Mouse (Mus musculus): ENCODE measurements at regions not wholly inside any gene's neighbourhood (a gene's known extent, or its start where the extent isn't known, plus 50 kb on each side); places are given as distances from the start of the nearest gene placed in this dataset.

DNA sequence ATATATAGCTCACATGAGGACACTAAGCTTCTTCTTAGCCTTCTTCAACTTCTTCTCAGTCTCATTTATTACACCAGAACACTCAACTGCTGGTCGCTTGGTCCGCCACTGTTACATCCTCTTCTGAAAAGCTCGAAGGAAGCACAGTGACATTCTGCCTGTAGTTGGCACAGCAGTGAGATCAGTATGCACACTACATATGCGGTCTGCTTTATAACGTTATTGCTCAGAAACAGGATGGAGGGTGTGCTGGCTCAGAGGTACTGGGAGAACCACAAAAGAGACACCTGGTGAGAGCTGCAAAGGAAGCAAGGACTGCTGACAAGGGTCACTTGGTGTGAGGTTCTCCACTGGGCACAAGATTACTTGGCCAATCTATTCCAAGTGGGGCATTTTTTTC is 179.5 kb downstream of the Ets1 start:
- peak; percentile 94 for ATAC-seq

DNA sequence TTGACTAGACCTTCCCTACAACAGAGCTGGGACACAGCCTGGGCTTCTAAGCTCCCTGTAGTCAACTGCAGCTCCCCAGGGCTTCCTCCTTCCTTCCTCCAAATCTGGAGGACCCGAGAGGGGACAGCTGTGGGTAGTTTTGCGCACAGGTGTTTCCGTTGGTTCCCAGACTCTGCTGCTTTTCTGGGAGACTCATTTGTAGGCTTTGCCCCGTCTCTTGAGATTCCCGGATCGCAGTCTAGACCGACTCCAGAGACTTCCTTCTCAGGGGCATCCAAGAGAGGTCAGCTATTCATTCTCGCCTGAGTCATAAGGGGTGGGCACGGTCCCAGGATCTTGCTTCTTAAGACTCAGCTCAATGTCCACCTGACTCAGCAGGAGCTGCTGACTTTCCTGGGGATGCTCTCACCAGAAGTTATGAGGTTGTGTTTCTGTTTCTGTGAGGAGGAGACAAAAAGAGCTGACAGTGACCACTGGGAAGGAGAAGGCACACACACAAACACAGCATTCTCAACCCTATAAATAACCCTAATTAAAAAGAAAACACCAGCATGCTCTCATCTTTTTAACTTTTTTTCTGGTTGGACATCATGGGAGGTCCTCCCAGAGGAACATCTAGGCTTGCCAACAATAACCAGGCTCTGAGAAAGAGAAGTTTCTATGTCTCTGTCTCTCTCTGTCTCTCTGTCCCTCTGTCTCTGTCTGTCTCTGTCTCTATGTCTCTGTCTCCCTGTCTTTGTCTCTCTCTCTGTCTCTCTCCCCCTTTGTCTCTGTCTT is 180.8 kb downstream of the Ets1 start:
- ATAC-seq = no peak

DNA sequence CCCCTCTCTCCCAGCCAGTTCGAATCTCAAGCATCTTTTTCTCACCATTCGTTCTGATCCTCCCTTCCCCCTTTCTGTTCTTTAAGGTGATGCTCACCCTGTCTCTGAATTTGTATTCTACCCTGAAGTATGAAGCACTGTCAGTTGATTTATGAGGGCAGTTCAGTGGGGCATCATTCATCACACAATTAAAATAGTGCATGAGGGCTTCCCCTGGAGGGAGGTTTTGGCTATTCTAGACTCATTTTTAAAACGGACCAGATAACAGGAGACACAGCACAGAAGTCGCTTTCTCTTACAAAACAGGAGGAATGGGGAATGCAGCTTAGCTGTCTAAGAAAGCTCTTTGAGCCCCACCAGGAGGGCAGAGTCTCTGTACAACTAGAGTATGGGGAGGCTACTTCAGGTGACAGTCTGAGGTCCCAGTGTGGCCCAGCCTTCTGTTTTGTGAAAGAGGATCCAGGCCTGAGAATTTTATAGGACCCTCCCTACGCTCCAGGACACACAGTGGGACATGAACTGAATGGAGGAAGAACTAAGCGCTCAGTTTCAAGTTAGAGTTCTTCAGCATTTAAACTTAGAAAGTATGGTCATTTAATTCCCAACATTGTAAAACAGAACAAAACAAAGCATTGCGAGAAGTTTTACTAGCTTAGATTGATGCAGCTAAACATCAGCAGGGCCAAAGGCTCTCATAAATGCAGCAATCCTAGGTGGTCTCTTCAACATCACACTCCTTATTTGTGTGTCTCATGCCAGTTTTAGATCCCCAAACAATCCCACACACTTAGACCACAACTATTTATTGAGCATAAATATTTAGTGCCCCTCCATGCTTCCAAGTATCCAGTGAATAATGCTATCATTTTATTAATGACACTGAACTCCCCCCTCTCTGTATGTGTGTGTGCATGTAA is 181.7 kb downstream of the Ets1 start:
- ATAC-seq = no peak

DNA sequence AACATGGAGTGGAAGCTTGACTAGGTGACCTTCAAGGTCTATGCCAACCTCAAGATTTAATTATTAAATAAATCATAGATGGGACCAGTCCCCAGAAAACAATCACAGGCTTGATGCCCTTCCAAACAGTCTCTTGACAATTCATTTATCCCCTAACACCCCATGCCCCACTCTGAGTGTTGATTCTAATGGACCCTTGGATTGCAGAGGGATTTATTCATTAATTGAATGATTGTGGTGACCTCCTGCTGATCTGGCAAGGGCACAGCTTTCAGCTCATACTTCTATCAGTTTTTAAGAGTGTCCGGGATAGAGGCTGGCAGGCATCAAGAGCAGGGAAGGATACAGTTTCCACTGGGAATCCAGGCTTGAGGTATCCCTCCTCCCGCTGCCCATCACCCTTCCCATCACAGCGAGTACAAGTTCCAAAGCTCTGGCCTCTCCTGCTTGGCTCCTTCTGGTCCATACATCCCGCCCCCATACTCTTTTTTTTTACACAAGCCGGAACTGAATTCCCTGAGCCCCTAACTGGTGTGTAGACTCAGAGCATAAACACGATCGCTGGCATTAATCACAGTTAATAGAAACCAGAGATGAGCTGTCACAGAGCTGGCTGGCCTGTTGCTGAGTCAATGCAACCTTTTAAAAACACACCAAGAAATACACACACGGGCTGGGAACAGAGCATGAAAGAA is 187.6 kb downstream of the Ets1 start:
- no peak for ATAC-seq

DNA sequence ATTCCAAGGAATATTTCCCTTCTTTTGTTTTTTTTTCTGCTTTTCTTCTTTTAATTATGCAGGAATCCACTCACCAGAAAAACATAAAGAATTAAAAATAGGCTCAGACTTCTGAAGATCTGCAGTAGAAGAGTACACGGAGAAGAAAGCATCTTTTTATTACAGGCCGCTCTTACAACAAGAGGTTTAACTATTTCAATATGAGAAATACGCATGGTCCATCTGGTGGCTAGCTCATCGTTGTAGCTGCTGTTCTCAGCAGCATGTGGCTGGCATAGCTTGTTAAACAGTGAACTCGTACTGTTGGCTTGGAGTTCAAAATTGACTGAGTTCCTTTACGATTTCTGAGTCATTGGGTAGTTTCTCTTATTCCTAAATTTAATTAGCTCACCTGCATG is 188.1 kb downstream of the Ets1 start:
- no peak for ATAC-seq

DNA sequence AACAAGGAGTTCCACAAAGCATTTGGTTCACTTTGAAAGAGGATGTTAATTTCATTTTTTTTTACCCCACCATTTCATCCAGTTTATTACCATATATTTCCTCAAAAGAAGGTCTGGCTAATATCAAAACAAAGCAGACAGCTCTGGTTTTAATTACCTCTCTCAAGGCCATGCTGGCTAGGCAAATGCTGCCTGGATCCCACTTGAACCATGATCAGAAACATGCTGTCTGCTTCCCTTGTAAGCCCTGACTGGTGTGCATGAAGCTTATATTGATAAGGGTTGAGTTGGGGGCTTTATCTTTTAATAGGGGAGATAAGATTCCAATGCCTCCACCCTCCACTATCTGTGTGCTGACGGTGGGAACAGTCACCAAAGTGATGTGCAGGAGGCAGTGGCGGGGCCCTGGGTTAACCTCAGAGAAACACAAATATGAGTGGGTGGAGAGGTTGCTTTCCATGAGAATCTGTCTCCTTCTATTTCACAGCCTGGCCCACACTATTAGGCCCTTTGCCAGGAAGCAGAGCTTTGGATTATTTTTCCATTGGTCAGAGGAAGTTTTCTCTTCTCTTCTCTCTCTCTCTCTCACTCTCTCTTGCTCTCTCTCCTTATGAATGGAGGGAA is 194.4 kb downstream of the Ets1 start:
- ATAC-seq = no peak

DNA sequence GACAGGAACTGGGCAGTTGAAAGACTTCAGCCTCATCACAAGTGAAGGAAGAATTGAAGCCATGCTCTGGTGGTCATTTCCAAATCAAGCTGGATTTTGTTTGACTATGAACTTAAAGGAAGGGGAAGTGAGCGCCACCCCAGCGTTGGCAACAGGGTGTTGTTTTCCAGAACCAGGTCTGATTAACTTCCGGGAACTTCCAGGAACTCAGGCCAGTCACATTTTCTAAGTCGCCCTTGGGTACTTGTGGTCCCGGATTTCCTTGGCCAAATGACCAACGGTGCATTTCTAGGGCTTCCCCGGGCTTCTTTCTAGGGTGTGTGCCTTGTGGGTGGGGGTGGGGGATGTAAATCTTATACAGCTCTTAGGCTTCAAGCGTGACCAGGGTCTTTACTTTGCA is 197.4 kb downstream of the Ets1 start:
- no peak for ATAC-seq

DNA sequence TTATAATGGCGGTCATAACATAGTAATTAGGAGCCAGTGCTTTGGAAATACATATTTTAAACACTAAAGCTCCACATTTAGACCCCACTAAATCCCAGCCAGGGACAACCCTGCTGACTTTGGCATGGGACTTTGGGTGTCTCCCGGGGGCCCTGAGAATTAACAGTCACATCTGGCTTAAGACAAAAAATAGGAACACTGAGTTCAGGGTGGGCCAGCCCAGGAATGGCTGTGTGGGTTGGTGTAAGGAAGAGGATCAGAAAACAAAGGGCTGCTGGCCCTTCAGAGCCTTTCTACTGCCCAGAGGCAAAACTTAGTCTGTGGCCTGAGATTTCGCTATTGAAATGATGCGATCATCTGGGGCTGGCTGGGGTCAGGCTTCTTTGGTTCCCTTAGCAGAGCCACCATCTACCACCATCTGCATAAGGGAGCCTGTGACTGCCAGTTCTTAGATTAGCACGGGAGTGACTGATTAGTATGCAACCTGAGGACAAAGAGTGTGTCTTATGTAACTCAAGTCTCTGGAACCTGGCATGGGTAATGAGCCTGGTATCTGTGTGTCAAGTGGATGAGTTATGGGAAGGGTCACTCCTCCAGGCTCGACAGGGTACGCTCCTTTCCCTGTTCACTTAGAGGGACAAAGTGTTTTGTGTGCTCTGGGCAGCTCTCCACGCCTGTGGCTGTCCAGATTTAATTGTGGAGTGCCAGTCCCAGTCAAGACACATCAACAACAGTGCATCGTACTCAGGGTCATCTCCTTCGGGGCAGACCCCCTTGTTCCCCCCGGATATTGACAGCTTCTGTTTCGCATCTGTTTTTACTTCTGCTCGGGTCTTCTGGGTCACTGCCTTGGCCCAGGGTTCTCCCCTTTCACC is 199.0 kb downstream of the Ets1 start:
- ATAC-seq = no peak

DNA sequence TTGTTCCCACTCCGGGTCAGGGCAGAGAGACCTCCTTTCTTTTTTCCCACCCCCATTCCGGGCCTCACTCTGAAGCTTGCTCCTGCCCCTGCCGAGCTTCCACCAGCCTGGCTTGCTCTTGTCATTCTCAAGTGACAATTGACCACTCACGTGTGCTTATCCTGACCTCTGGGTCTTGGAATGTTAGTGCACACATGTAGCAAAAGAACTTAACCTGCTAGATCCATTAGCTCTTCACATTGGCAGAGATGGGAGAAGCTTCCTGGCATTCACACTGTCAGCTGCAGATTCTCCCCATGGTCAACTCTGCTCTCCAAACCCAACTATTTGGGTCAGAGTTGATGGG is 199.6 kb downstream of the Ets1 start:
- ATAC-seq = no peak

DNA sequence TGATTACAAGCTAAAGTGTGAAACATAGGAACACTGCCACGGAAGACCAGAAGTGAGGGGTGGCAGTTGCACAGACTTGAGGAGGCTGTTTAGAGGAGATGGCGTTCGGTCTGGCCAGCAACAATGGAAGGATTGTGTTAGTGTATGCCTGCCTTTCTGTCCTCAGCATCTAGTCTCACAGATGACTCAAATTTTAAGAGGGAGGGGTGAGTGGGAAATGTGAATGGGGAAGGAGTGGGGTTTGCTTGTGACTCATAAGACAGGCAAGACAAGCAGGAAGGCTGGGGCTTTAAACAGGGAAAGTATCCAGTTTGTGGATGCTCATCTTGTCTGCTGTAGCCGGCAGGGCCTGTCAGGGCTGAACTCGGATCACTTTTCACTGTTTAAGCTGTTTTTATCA is 200.3 kb downstream of the Ets1 start:
- ATAC-seq = no peak

DNA sequence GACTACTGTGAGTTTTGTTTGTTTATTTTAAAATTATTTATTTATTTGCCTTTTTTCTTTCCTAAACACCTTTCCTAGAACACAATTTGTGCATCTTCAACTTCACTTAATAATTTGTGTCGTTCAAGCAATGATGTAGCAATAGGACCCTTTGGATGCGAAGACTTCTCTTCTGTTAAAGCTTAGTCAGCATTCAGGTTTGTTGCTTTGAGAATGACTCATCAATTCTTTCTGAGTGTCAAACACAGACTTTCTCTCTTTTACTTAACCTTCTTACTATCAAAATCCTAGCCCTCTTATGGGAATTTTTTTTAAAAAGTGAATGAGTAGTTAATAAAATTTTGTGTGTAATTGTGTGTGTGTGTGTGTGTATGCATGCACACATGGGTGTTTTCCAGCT is 211.3 kb downstream of the Ets1 start:
- ATAC-seq = no peak

DNA sequence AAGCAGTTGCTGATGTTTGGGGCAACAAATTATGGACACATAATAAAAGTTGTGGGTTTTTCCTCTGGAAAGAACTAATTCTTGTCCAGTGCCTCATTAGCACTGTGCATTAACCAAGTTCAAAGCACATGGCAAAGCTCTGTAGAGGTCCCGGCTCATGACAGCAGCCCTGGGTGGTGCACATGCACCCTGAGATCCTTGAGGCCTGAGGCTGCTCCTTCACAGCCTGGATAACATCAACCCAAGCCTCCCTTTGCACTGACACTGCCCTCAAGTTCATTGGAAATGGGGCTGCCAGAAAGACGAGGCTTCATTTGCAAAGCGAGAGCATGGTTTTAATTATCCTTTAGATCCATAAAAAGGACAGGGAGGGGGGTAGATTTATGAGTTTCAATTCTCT is 216.3 kb downstream of the Ets1 start:
- ATAC-seq = no peak

DNA sequence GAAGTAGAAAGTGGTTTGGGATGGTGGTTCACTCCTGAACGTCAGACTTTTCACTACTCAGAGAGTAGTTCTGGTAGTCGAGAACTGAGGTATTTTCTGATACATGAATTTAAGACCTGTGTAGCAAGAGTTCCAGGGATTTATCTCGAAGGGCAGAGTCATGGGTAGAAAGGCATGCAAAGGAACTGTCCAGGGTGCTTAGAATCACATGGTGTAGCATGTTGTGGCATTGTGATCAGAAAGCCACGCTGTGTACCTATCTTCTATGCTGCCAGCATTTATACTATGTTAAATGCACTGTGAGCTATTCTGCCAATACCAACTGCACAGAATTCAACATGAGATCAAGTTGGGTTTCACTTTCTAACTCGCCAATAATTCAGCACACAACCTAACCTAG is 227.3 kb downstream of the Ets1 start:
- no peak for ATAC-seq

DNA sequence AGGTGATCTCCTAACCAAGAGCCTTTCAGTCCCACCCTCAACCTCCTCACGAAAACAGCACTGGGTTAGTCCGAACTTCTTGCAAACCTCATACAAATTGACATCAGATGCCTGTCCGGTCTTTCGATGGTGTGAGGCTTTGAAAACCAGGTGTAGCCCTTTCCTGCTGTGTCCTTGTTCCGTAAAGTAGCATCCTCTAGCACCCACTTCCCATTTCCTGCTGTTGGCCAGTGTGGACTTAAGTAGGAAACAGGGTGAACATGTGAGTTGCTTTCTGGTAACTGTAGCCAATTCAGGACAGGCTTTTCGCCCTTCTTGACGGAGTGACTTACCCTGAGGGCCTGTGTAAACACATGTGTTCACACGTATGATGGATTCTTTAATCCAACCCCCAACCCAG is 232.9 kb downstream of the Ets1 start:
- no peak for ATAC-seq

DNA sequence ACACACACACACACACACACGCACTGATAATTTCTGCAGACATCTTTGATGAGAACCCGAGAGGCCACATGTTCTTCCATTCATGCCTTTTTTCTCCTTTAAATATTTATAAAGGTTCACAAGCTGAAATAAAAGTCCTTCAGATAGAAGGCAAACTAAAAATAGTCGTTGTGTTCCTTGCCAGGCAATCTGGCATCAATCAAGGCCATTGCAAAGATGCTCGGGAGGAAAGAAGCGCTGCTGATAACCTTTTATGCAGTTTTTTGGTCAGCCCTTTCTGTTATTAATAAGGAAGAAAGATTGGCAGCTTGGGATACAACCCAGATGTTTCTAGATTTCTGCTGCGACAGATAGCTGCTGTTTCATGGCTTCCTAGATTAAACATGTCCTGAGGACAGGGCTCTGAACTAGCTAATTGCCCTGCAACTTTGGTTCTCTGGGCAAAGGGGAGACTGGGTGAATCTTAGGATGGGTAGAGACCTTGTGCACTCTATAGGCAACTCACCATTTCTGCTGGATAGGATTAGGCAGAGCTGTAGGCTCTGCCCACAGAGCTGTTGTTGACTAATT is 238.4 kb downstream of the Ets1 start:
- ATAC-seq = no peak

DNA sequence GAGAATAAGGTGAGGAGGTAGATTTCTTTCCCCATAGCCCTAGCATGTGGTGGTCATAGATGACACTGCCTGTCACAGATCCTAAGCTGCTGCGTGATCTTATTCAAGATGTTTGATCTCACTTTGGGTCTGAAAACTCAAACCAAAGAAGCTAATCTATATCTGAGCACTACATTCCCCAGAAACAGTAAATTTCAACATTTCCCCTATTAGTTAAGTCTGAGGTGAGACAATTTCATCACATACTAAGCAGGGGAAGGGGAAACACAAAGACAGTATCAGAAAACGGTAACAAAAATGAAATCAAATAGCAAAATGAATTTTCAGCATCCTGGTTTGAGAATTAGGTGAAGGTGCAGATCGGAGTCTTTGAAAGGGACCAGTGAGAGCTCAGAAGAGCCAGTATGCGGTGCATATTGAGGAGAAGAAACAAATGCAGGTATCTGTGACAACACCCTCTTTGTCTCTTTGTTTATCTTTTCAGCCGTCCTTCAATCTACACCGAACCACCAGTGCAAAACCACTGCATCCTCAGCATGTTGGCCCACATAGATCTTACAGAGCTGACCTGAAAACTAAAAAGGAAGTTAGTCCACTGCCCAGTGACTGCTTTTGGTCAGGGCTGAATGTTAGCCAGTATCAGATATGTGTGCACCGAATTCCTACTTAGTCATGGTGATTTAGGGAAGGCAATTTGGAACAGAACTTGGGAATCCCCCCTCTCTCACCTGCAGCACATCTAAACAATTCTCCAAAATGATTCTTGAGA is 247.0 kb downstream of the Ets1 start:
- ATAC-seq = no peak

DNA sequence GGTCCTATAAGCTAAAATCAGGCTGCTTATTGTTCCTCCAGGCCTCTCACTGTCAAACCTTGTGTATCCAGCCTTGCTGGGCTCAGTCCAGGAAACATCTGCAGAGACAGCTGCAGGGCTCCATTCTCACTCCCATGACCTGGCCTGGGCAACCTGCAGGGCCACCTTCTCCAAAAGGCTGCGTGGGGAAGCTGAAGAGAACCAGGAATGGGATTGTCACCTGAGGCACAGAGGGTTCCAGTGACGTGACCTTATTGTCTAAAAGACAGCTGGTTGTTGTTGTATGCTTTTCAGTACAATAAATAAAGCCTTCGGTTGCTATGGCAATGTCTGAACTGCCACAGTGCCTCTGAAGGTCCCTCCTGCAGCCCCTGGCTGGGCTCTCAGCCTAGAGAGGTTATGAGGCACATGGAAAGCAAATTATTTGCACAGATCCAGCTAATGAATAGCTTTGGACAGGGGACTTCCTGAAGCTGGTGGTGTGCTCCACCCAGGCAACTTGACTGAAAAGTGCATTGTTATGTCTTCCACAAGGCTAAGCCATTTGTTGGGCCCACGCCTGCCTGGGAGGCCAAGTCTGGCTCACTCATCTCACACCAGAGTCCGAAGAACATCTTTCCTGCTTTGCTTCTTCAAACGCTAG is 250.1 kb downstream of the Ets1 start:
- no peak for ATAC-seq

DNA sequence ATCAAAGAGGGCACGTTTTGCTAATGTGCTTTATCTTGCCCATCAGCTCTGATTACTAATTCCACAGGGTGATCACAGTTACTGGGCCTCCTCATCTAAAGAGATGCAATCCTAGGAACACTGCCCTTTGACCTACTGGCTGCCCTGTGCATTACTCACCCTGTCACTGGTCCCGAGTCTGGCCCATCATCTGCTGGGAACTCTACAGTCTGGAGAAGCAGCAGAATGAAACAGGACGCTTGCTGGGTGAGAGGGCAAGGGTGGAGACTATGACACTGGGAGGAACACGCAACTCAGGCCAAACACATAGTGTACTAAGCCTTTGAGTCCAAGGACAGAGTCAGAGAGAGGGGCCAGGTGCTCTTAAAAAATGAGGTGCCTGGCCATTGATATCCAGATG is 263.8 kb downstream of the Ets1 start:
- no peak for ATAC-seq

DNA sequence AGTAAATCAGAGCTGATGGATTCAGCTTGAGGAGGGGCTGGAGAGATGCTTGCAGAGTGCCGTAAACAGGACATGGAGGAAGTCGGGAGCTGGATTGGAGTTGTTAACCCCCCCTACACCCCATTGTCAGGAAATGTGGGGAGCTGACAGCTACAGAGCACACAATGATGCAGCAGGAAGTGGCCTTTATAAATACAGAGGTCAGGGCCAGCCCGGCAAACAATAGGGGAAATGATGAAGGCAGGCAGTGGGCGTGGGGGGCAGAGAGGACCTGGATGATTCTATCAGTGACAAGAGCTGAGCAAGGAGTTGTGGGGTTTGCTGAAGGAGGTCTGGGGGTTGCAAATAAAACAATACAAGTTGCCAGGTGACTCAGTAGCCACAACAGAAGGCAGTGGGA is 265.3 kb downstream of the Ets1 start:
- ATAC-seq = peak; percentile 91

DNA sequence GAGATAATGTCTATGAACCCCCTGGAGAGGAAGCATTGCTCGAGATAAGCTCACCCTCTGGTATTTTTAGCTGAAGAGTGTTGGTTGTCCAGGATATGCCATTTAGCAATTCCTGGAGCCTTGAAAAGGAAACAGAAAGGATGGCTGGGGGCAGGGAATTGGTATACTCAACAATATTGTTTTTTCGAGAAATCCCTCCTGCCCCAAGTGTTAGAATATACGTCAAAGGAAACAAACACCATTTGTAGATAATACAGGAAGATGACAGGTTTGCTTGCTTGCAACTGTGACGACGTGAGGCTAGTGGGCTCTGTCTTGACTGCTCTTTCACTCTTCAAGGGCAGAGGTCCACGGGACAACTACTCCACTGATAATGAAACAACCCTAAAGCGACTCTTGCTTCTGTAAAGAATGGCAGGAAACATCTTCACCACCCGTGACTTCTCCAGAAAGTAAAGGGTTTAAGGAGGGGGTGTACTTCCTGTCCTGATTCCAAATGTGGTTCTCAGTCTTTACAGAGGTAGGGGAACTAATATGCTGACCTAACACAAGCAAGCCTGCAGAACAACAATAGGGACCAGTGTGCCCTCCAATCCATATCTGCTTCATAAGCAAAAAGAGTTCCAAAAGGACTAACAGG is 270.3 kb downstream of the Ets1 start:
- ATAC-seq = peak; percentile 70
